Comparison of ENCODE assay signal across 9 mouse cellular contexts in the genomic region with DNA sequence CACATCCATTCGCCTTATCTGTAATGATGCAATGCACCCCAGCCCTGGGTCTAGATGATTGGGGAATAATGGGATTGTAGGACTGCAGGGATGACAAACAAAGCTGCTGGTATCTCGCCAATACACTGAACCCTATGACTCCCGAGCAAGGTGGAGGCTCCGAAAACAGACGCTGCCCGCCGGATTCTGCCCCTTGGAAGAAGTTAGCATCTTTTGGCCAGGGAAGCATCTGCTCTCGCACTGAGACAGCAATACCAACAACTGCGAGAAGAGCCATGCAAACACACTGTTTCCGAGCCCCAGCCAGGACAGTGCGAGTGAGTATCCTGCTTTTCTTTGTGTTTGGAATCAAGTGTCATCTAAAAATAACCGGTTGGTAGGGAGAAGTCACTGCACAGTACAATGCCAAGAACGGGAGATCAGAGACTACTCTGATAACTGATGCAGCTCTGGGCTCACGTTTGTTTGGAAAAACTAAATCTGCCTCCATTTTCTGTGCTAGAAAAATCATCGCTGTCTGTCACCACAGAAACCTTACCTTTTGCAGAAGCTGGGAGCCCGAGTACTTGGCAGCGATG. TPM values are rescaled to one million over a fixed set of nuclear protein-coding genes. Genes with fewer than 3 reads are reported as not detected.
DNase-seq lines count a peak whose midpoint lies in the region; ATAC-seq and TF ChIP-seq lines count a peak whose summit lies in the region.
"Had no signal": no experiment of that assay in that cellular context is flagged by ENCODE, and none has a peak within 500 bp of the region (broad histone marks: within the 10 kb centered on the region; RNA-seq: fewer than 3 reads in every experiment).

No protein-coding gene starts in this region.

- TF ChIP-seq CTCF in kidney, adult 2 months (conservative IDR thresholded peaks at IDR 0.05; ENCODE audit: insufficient read depth, insufficient read length, low read depth, low read length), result no peak

- H3K4me2 ChIP-seq in kidney, embryonic 15.5 days, result peak overlapping the region; percentile 100
- peak overlapping the region; percentile 100 for H3K4me2 ChIP-seq in forebrain, embryonic 15.5 days (replicated peaks)
- peak overlapping the region; percentile 97 for H3K4me2 ChIP-seq in midbrain, embryonic 12.5 days (replicated peaks)

- ATAC-seq in kidney, embryonic 15.5 days (replicated peaks; ENCODE audit: low FRiP score), result no peak
- no peak for ATAC-seq in forebrain, embryonic 15.5 days (replicated peaks)
- no peak for ATAC-seq in midbrain, embryonic 12.5 days (ENCODE audit: low FRiP score, low read depth)
- no peak for ATAC-seq in inflammation-experienced regulatory T-cells, adult 6 months

- no peaks in the 10 kb centered on the region for H3K9me3 ChIP-seq in kidney, embryonic 15.5 days (replicated peaks)
- H3K9me3 ChIP-seq in forebrain, embryonic 15.5 days, result no peaks in the 10 kb centered on the region
- H3K9me3 ChIP-seq in midbrain, embryonic 12.5 days, result no peaks in the 10 kb centered on the region

- H3K4me3 ChIP-seq in kidney, embryonic 15.5 days (replicated peaks), result peak overlapping the region; percentile 68
- no peak overlapping the region for H3K4me3 ChIP-seq in kidney, adult 2 months (ENCODE audit: insufficient read depth, low read depth, low read length)
- peak overlapping the region; percentile 80 for H3K4me3 ChIP-seq in forebrain, embryonic 15.5 days
- H3K4me3 ChIP-seq in midbrain, embryonic 12.5 days, result peak overlapping the region; percentile 73

- no peak overlapping the region for H3K27ac ChIP-seq in kidney, embryonic 15.5 days
- H3K27ac ChIP-seq in kidney, adult 2 months (ENCODE audit: insufficient read depth, low read depth, low read length), result no peak overlapping the region
- H3K27ac ChIP-seq in forebrain, embryonic 15.5 days (replicated peaks), result no peak overlapping the region
- H3K27ac ChIP-seq in midbrain, embryonic 12.5 days (replicated peaks), result peak overlapping the region; percentile 84

- H3K9ac ChIP-seq in kidney, embryonic 15.5 days, result no peak overlapping the region
- H3K9ac ChIP-seq in forebrain, embryonic 15.5 days (replicated peaks), result peak overlapping the region; percentile 76
- H3K9ac ChIP-seq in midbrain, embryonic 12.5 days (replicated peaks), result no peak overlapping the region; the same call in 1 of the 2 replicates

- no peak for TF ChIP-seq POLR2A in kidney, adult 2 months (IDR thresholded peaks at IDR 0.05; ENCODE audit: low read depth, low read length)

- H3K27me3 ChIP-seq in kidney, embryonic 15.5 days, result peaks cover 87% of the 10 kb centered on the region
- H3K27me3 ChIP-seq in kidney, adult 2 months (replicated peaks; ENCODE audit: control insufficient read depth, insufficient read depth, low read length), result peaks cover 10% of the 10 kb centered on the region
- H3K27me3 ChIP-seq in forebrain, embryonic 15.5 days, result peaks cover 16% of the 10 kb centered on the region; the same call in 1 of the 2 replicates
- H3K27me3 ChIP-seq in midbrain, embryonic 12.5 days, result peaks cover 60% of the 10 kb centered on the region

- WGBS in kidney, embryonic 15.5 days, result 4% methylated on average over 17 of the region's 17 CpGs
- WGBS in kidney, adult 2 months, result 13% methylated on average over 17 of the region's 17 CpGs
- WGBS in forebrain, embryonic 15.5 days, result 5% methylated on average over 17 of the region's 17 CpGs
- WGBS in midbrain, embryonic 12.5 days, result 2% methylated on average over 17 of the region's 17 CpGs

- no peaks in the 10 kb centered on the region for H3K36me3 ChIP-seq in kidney, embryonic 15.5 days
- no peaks in the 10 kb centered on the region for H3K36me3 ChIP-seq in kidney, adult 2 months (ENCODE audit: control insufficient read depth, insufficient read depth, low read length)
- H3K36me3 ChIP-seq in forebrain, embryonic 15.5 days, result no peaks in the 10 kb centered on the region
- H3K36me3 ChIP-seq in midbrain, embryonic 12.5 days, result no peaks in the 10 kb centered on the region

- no peak for DNase-seq in kidney, adult 2 months
- DNase-seq in embryo, embryonic 11 days, result peak; percentile 12
- no peak for DNase-seq in spleen, postnatal 36 days (ENCODE audit: low spot score in 2 of 2)
- no peak for DNase-seq in T-cell, adult 2 months (ENCODE audit: low spot score)
- DNase-seq: right cerebral cortex, postnatal 14 days had no signal

- H3K4me1 ChIP-seq in kidney, embryonic 15.5 days, result peaks cover 28% of the 10 kb centered on the region
- H3K4me1 ChIP-seq in kidney, adult 2 months (ENCODE audit: control insufficient read depth, insufficient read depth, low read length), result no peaks in the 10 kb centered on the region
- H3K4me1 ChIP-seq in forebrain, embryonic 15.5 days, result peaks cover 33% of the 10 kb centered on the region
- peaks cover 29% of the 10 kb centered on the region for H3K4me1 ChIP-seq in midbrain, embryonic 12.5 days

RNA-seq across cellular contexts. Expression of a gene that starts 1.2 kb away (rescaled TPM):
- polyA plus RNA-seq in kidney, embryonic 15.5 days (2015; fragmentation: Nextera tagmentation; extraction: Ambion mirVana), result 3.4 and 5.1 TPM in 2 replicates
- 0.14 and 0.22 TPM in 2 replicates for polyA plus RNA-seq in kidney, adult 2 months (2012; rRNA removed)
- polyA plus RNA-seq in forebrain, embryonic 15.5 days (2015; fragmentation: Nextera tagmentation; extraction: Ambion mirVana), result 24.8 and 28.1 TPM in 2 replicates
- 23.1 and 23.6 TPM in 2 replicates for polyA plus RNA-seq in midbrain, embryonic 12.5 days (2016; fragmentation: Nextera tagmentation; extraction: Ambion mirVana)
- polyA plus RNA-seq in inflammation-experienced regulatory T-cells, adult 6 months (2017; shearing (Covaris generic)), result under 1 TPM in 1 of 3 experiments, not detected in 2; 0.27 TPM
